11 mouse cellular contexts compared by ENCODE assay signal in genomic region chr10:69785692-69786091, GRCm38 (mm10).
DNase-seq lines count a peak whose midpoint lies in the region; ATAC-seq and TF ChIP-seq lines count a peak whose summit lies in the region.
"Had no signal": no experiment of that assay in that cellular context is flagged by ENCODE, and none has a peak within 500 bp of the region (broad histone marks: within the 10 kb centered on the region; RNA-seq: fewer than 3 reads in every experiment).

No protein-coding gene starts in this region.

- H3K79me2 ChIP-seq in myocyte (ENCODE audit: control insufficient read depth, insufficient read depth) = no peaks in the 10 kb centered on the region

- H3K4me3 ChIP-seq in liver, embryonic 11.5 days (ENCODE audit: low read depth, low read length) = peak overlapping the region; percentile 30
- H3K4me3 ChIP-seq in intestine, embryonic 14.5 days (ENCODE audit: low read depth, low read length) = no peak overlapping the region
- H3K4me3 ChIP-seq in myocyte = peak overlapping the region; percentile 10
- H3K4me3 ChIP-seq: limb, embryonic 15.5 days had no signal

- H3ac ChIP-seq in myocyte (ENCODE audit: control insufficient read depth, insufficient read length) = no peak overlapping the region

- 62% methylated on average over 8 of the region's 8 CpGs for WGBS in liver, embryonic 11.5 days
- 47% methylated on average over 8 of the region's 8 CpGs for WGBS in intestine, embryonic 14.5 days

- H3K9ac ChIP-seq in liver, embryonic 11.5 days (ENCODE audit: low read depth, low read length) = peak overlapping the region; percentile 44; the same call in 1 of the 2 replicates
- no peak overlapping the region for H3K9ac ChIP-seq in intestine, embryonic 14.5 days (ENCODE audit: low read length)
- H3K9ac ChIP-seq: limb, embryonic 15.5 days had no signal

- TF ChIP-seq POLR2A in myocyte (IDR thresholded peaks at IDR 0.05; ENCODE audit: insufficient read length, low read depth) = no peak

- H3K4me2 ChIP-seq in liver, embryonic 11.5 days = peak overlapping the region; percentile 63
- peak overlapping the region; percentile 20 for H3K4me2 ChIP-seq in intestine, embryonic 14.5 days (ENCODE audit: low read length)
- H3K4me2 ChIP-seq in myocyte (ENCODE audit: low read depth) = peak overlapping the region; percentile 80
- H3K4me2 ChIP-seq: limb, embryonic 15.5 days had no signal

- H3K9me3 ChIP-seq in liver, embryonic 11.5 days (ENCODE audit: control insufficient read depth, low read length) = no peaks in the 10 kb centered on the region
- no peaks in the 10 kb centered on the region for H3K9me3 ChIP-seq in intestine, embryonic 14.5 days (ENCODE audit: control insufficient read depth, low read length)
- H3K9me3 ChIP-seq: limb, embryonic 15.5 days had no signal

- 0 out of 2 replicates have a peak overlapping the region, but pooled peaks have one; percentile 46 for H3K27ac ChIP-seq in liver, embryonic 11.5 days (ENCODE audit: low read depth, low read length)
- no peak overlapping the region for H3K27ac ChIP-seq in intestine, embryonic 14.5 days (ENCODE audit: low read depth)
- H3K27ac ChIP-seq: limb, embryonic 15.5 days had no signal

- no peaks in the 10 kb centered on the region for H3K27me3 ChIP-seq in liver, embryonic 11.5 days (replicated peaks; ENCODE audit: control insufficient read depth, insufficient read depth, low read length)
- no peaks in the 10 kb centered on the region for H3K27me3 ChIP-seq in intestine, embryonic 14.5 days (replicated peaks; ENCODE audit: control insufficient read depth, insufficient read depth, low read length)
- H3K27me3 ChIP-seq in myocyte (ENCODE audit: control insufficient read depth, insufficient read depth, insufficient read length) = no peaks in the 10 kb centered on the region
- H3K27me3 ChIP-seq: limb, embryonic 15.5 days had no signal

- peaks cover 22% of the 10 kb centered on the region for H3K4me1 ChIP-seq in liver, embryonic 11.5 days (replicated peaks; ENCODE audit: control insufficient read depth, insufficient read depth, low read length)
- H3K4me1 ChIP-seq in intestine, embryonic 14.5 days (replicated peaks; ENCODE audit: control insufficient read depth, insufficient read depth, low read length) = peaks cover 11% of the 10 kb centered on the region

- ATAC-seq in frontal cortex, adult (ENCODE audit: low TSS enrichment) = 0 out of 2 replicates have a peak, but pooled peaks have one; percentile 11
- ATAC-seq in liver, embryonic 11.5 days (replicated peaks; ENCODE audit: low FRiP score) = no peak
- ATAC-seq in intestine, embryonic 14.5 days (replicated peaks; ENCODE audit: low FRiP score, low TSS enrichment, low read depth) = no peak
- ATAC-seq: activated CD4-positive, CD25-positive, alpha-beta regulatory T cell, adult 4 months had no signal

- DNase-seq in frontal cortex, postnatal 36 days (ENCODE audit: low spot score in 2 of 2) = no peak
- DNase-seq in liver, embryonic 11.5 days (ENCODE audit: low spot score) = no peak
- DNase-seq in liver = no peak
- DNase-seq in intestine, embryonic 14.5 days (ENCODE audit: low spot score) = no peak
- no peak for DNase-seq in spleen, adult 12 weeks (ENCODE audit: low spot score)
- DNase-seq in B cell, adult 2 months = no peak

- no peaks in the 10 kb centered on the region for H3K36me3 ChIP-seq in liver, embryonic 11.5 days (ENCODE audit: control insufficient read depth, insufficient read depth, low read length)
- no peaks in the 10 kb centered on the region for H3K36me3 ChIP-seq in intestine, embryonic 14.5 days (ENCODE audit: control insufficient read depth, insufficient read depth, low read length)
- no peaks in the 10 kb centered on the region for H3K36me3 ChIP-seq in myocyte (ENCODE audit: control insufficient read depth, insufficient read depth)
- H3K36me3 ChIP-seq: G1E; limb, embryonic 15.5 days had no signal

TF ChIP-seq in myocyte, 11 proteins besides CTCF, POLR2A, EP300 and RAD21:
- TF ChIP-seq CEBPB (IDR thresholded peaks at IDR 0.05; ENCODE audit: insufficient read depth, poor library complexity, severe bottlenecking) = no peak
- TF ChIP-seq MYOD1 (IDR thresholded peaks at IDR 0.05; ENCODE audit: control insufficient read depth in 1 of 3, insufficient read length in 2 of 3, low read depth in 2 of 3) = no peak

Comparison
In these comparisons a context has a peak if more than half of its experiments do, and no peak if none do; other contexts are left out.
1. H3K4me2 ChIP-seq: peak in every context shown above with its lines; median percentile 80 in myocyte; 63 in liver, embryonic 11.5 days; 20 in intestine, embryonic 14.5 days.